Mouse (Mus musculus) retina, embryonic 14.5 days (tissue): ENCODE data around the gene Ptprj.
"Not testable (repeated sequence)": the region's sequence is repeated elsewhere in the genome, so short reads cannot be mapped to it uniquely, and the experiment has no call there.

ENCODE experiments used
- DNase-seq: peaks from one replicate; pipeline ENCODE4 v3.0.0-alpha.2; 2015; ENCODE audit warnings: low spot score

Gene Ptprj

GRCm38 (mm10) chr2:90398633-90399107 lies 181.8 kb downstream of the Ptprj start, which contains the start of gene Olfr1274-ps:
TSS of gene Olfr1274-ps (plus strand) at chr2:90398683.
- DNase-seq, result not testable (repeated sequence)
